11 mouse cellular contexts compared by ENCODE assay signal in genomic region chr7:44444886-44445527, GRCm38 (mm10). TPM values are rescaled to one million over a fixed set of nuclear protein-coding genes. Genes with fewer than 3 reads are reported as not detected.
DNase-seq lines count a peak whose midpoint lies in the region; ATAC-seq and TF ChIP-seq lines count a peak whose summit lies in the region.
"Had no signal": no experiment of that assay in that cellular context is flagged by ENCODE, and none has a peak within 500 bp of the region (broad histone marks: within the 10 kb centered on the region; RNA-seq: fewer than 3 reads in every experiment).

No protein-coding gene starts in this region.

- 0 out of 2 replicates have a peak, but pooled peaks have one; percentile 44 for TF ChIP-seq EP300 in heart, adult 2 months (IDR thresholded peaks at IDR 0.05; ENCODE audit: insufficient read depth, low read depth, low read length)

- no peaks in the 10 kb centered on the region for H3K79me2 ChIP-seq in heart, adult 2 months (replicated peaks; ENCODE audit: control insufficient read depth, insufficient read depth, low read length)

- H3K4me1 ChIP-seq in heart, adult 2 months (ENCODE audit: control insufficient read depth, insufficient read depth, low read length) = no peaks in the 10 kb centered on the region
- peaks cover 29% of the 10 kb centered on the region for H3K4me1 ChIP-seq in heart, embryonic 16.5 days (ENCODE audit: control insufficient read depth, insufficient read depth, low read length)
- peaks cover 51% of the 10 kb centered on the region for H3K4me1 ChIP-seq in midbrain, embryonic 14.5 days (ENCODE audit: control insufficient read depth, insufficient read depth, low read length)

- no peak for TF ChIP-seq CTCF in heart, adult 2 months (IDR thresholded peaks at IDR 0.05)

- no peaks in the 10 kb centered on the region for H3K36me3 ChIP-seq in heart, adult 2 months (ENCODE audit: control insufficient read depth, insufficient read depth, low read length)
- no peaks in the 10 kb centered on the region for H3K36me3 ChIP-seq in heart, embryonic 16.5 days (ENCODE audit: control insufficient read depth, insufficient read depth)
- H3K36me3 ChIP-seq in midbrain, embryonic 14.5 days (ENCODE audit: control insufficient read depth, insufficient read depth, low read length) = peaks cover 52% of the 10 kb centered on the region

- ATAC-seq in heart, embryonic 16.5 days (replicated peaks; ENCODE audit: extremely low read depth, insufficient read depth, low FRiP score) = no peak
- no peak for ATAC-seq in midbrain, embryonic 14.5 days (ENCODE audit: low FRiP score, low TSS enrichment)

- no peaks in the 10 kb centered on the region for H3K9me3 ChIP-seq in heart, embryonic 16.5 days (replicated peaks; ENCODE audit: control insufficient read depth, low read length)
- no peaks in the 10 kb centered on the region for H3K9me3 ChIP-seq in midbrain, embryonic 14.5 days (ENCODE audit: control insufficient read depth, low read length)

- H3K4me2 ChIP-seq in heart, embryonic 16.5 days (ENCODE audit: low read depth, low read length) = peak overlapping the region; percentile 35
- peak overlapping the region; percentile 97 for H3K4me2 ChIP-seq in midbrain, embryonic 14.5 days (ENCODE audit: low read length)

- no peak overlapping the region for H3K27ac ChIP-seq in heart, adult 2 months
- H3K27ac ChIP-seq in heart, embryonic 16.5 days (ENCODE audit: low read length) = no peak overlapping the region
- no peak overlapping the region for H3K27ac ChIP-seq in midbrain, embryonic 14.5 days (replicated peaks; ENCODE audit: low read depth, low read length)

- no peak for TF ChIP-seq POLR2A in heart, adult 2 months (IDR thresholded peaks at IDR 0.05; ENCODE audit: insufficient read depth, low read depth, low read length)

- no peak overlapping the region for H3K9ac ChIP-seq in heart, adult 2 months (ENCODE audit: low read depth, low read length)
- peak overlapping the region; percentile 35; the same call in 1 of the 2 replicates for H3K9ac ChIP-seq in heart, embryonic 16.5 days (ENCODE audit: low read length)
- H3K9ac ChIP-seq in midbrain, embryonic 14.5 days (replicated peaks; ENCODE audit: low read length) = peak overlapping the region; percentile 97

- 25% methylated on average over 29 of the region's 29 CpGs for WGBS in heart, adult 2 months
- 17% methylated on average over 29 of the region's 29 CpGs for WGBS in heart, embryonic 16.5 days
- 41% methylated on average over 29 of the region's 29 CpGs for WGBS in midbrain, embryonic 14.5 days

- H3K27me3 ChIP-seq in heart, adult 2 months (ENCODE audit: control insufficient read depth, insufficient read depth, low read length) = peaks cover 2% of the 10 kb centered on the region; the same call in 1 of the 2 replicates
- peaks cover 49% of the 10 kb centered on the region for H3K27me3 ChIP-seq in heart, embryonic 16.5 days (ENCODE audit: control insufficient read depth, insufficient read depth, low read length)
- no peaks in the 10 kb centered on the region for H3K27me3 ChIP-seq in midbrain, embryonic 14.5 days (ENCODE audit: control insufficient read depth, insufficient read depth, low read length)

- peak in 1 of 2 experiments; percentile 51 for DNase-seq in heart, adult 2 months
- DNase-seq in heart, adult 8-10 months (ENCODE audit: low spot score) = no peak
- peak; percentile 31 to 46 for DNase-seq in cerebellum, postnatal 36 days
- no peak for DNase-seq in midbrain, embryonic 14.5 days
- DNase-seq in testis, postnatal 14 days (ENCODE audit: low spot score) = no peak
- DNase-seq in adrenal gland, adult 2 months = no peak
- DNase-seq in thymus, postnatal 4 days = no peak
- DNase-seq: B cell, adult 2 months had no signal

- H3K4me3 ChIP-seq in heart, adult 2 months = no peak overlapping the region
- H3K4me3 ChIP-seq in heart, embryonic 16.5 days (ENCODE audit: low read length) = peak overlapping the region; percentile 5; the same call in 1 of the 2 replicates
- peak overlapping the region; percentile 69 for H3K4me3 ChIP-seq in midbrain, embryonic 14.5 days (replicated peaks; ENCODE audit: low read depth, low read length)
- H3K4me3 ChIP-seq: myocyte had no signal

- intact Hi-C loops in heart, adult 2 months (cut with DNase I) = loop anchor here (5.0 kb wide), 1 partner anchor 37 kb away; no protein-coding TSS in a partner anchor

RNA-seq across cellular contexts. Expression of gene Lrrc4b, which starts 16.2 kb away (rescaled TPM):
- 10 to 100 TPM; 30.1 to 34.1 TPM for total RNA-seq in heart, adult 2 months (2021)
- polyA plus RNA-seq in heart, adult 2 months (2012; rRNA removed) = 33.2 and 36.2 TPM in 2 replicates
- 10 to 100 TPM; 33.5 to 37.9 (median 36.4) TPM for total RNA-seq in heart, adult 8-10 months (2022)
- polyA plus RNA-seq in heart, embryonic 16.5 days (2015; fragmentation: Nextera tagmentation; extraction: Ambion mirVana) = 1.2 and 1.3 TPM in 2 replicates
- polyA plus RNA-seq in midbrain, embryonic 14.5 days (2014; fragmentation: Nextera tagmentation; extraction: Ambion mirVana) = 28.4 and 39.0 TPM in 2 replicates
- total RNA-seq in adrenal gland, adult 2 months (2021) = 1 to 10 TPM; 5.1 to 8.5 TPM
- polyA plus RNA-seq in adrenal gland, adult 2 months (2012; rRNA removed) = 10.3 and 16.3 TPM in 2 replicates
- polyA plus RNA-seq: liver, embryonic 16.5 days; myocyte had no signal

RNA-seq across cellular contexts. Expression of gene Aspdh, which starts 20.2 kb away (rescaled TPM):
- total RNA-seq in heart, adult 2 months (2021) = 1 to 10 TPM; 1.3 to 1.5 TPM
- polyA plus RNA-seq in heart, adult 2 months (2012; rRNA removed) = 2.4 and 2.6 TPM in 2 replicates
- total RNA-seq in heart, adult 8-10 months (2022) = 1 to 10 TPM in 1 of 4 experiments, under 1 TPM in 1, not detected in 2; 0.79 to 1.5 TPM
- 0.62 and 1.2 TPM in 2 replicates for polyA plus RNA-seq in heart, embryonic 16.5 days (2015; fragmentation: Nextera tagmentation; extraction: Ambion mirVana)
- 8.6 and 8.9 TPM in 2 replicates for polyA plus RNA-seq in midbrain, embryonic 14.5 days (2014; fragmentation: Nextera tagmentation; extraction: Ambion mirVana)
- under 1 TPM in 1 of 2 experiments, not detected in 1; 0.75 TPM for total RNA-seq in adrenal gland, adult 2 months (2021)
- polyA plus RNA-seq in adrenal gland, adult 2 months (2012; rRNA removed) = 0.91 and 2.4 TPM in 2 replicates
- polyA plus RNA-seq: myocyte had no signal

RNA-seq across cellular contexts. Expression of gene Josd2, which starts 22.8 kb away (rescaled TPM):
- 100 to 1,000 TPM; 139 to 147 TPM for total RNA-seq in heart, adult 2 months (2021)
- polyA plus RNA-seq in heart, adult 2 months (2012; rRNA removed) = 211 and 242 TPM in 2 replicates
- 100 to 1,000 TPM; 109 to 130 (median 125) TPM for total RNA-seq in heart, adult 8-10 months (2022)
- 157 and 169 TPM in 2 replicates for polyA plus RNA-seq in heart, embryonic 16.5 days (2015; fragmentation: Nextera tagmentation; extraction: Ambion mirVana)
- 27.9 and 32.5 TPM in 2 replicates for polyA plus RNA-seq in midbrain, embryonic 14.5 days (2014; fragmentation: Nextera tagmentation; extraction: Ambion mirVana)
- total RNA-seq in adrenal gland, adult 2 months (2021) = 10 to 100 TPM; 51.2 to 61.7 TPM
- polyA plus RNA-seq in adrenal gland, adult 2 months (2012; rRNA removed) = 171 and 179 TPM in 2 replicates

RNA-seq across cellular contexts. Expression of gene Emc10, which starts 51.3 kb away (rescaled TPM):
- total RNA-seq in heart, adult 2 months (2021) = 10 to 100 TPM; 86.1 to 87.6 TPM
- 152 and 180 TPM in 2 replicates for polyA plus RNA-seq in heart, adult 2 months (2012; rRNA removed)
- total RNA-seq in heart, adult 8-10 months (2022) = 10 to 100 TPM; 73.8 to 84.8 (median 83.7) TPM
- polyA plus RNA-seq in heart, embryonic 16.5 days (2015; fragmentation: Nextera tagmentation; extraction: Ambion mirVana) = 87.9 and 88.7 TPM in 2 replicates
- polyA plus RNA-seq in midbrain, embryonic 14.5 days (2014; fragmentation: Nextera tagmentation; extraction: Ambion mirVana) = 152 and 163 TPM in 2 replicates
- 100 to 1,000 TPM in 1 of 2 experiments, 10 to 100 TPM in 1; 77.9 to 101 TPM for total RNA-seq in adrenal gland, adult 2 months (2021)
- polyA plus RNA-seq in adrenal gland, adult 2 months (2012; rRNA removed) = 516 and 555 TPM in 2 replicates

RNA-seq across cellular contexts. Expression of gene Fam71e1, which starts 51.4 kb away (rescaled TPM):
- total RNA-seq in heart, adult 2 months (2021) = 1 to 10 TPM; 2.6 to 3.3 TPM
- 4.1 and 6.4 TPM in 2 replicates for polyA plus RNA-seq in heart, adult 2 months (2012; rRNA removed)
- 1 to 10 TPM; 2.5 to 6.7 (median 3.3) TPM for total RNA-seq in heart, adult 8-10 months (2022)
- polyA plus RNA-seq in heart, embryonic 16.5 days (2015; fragmentation: Nextera tagmentation; extraction: Ambion mirVana) = 6.8 and 7.6 TPM in 2 replicates
- polyA plus RNA-seq in midbrain, embryonic 14.5 days (2014; fragmentation: Nextera tagmentation; extraction: Ambion mirVana) = 26.8 and 28.6 TPM in 2 replicates
- total RNA-seq in adrenal gland, adult 2 months (2021) = 1 to 10 TPM; 8.3 to 9.1 TPM
- polyA plus RNA-seq in adrenal gland, adult 2 months (2012; rRNA removed) = 28.6 and 30.9 TPM in 2 replicates

Comparison
In these comparisons a context has a peak if more than half of its experiments do, and no peak if none do; other contexts are left out.
1. DNase-seq: peak in cerebellum, postnatal 36 days (2 of 2); none in heart, adult 8-10 months (single experiment), midbrain, embryonic 14.5 days (single experiment), testis, postnatal 14 days (single experiment), adrenal gland, adult 2 months (single experiment) and thymus, postnatal 4 days (single experiment).